ENCODE assay signal across 8 mouse cellular contexts in the genomic region with DNA sequence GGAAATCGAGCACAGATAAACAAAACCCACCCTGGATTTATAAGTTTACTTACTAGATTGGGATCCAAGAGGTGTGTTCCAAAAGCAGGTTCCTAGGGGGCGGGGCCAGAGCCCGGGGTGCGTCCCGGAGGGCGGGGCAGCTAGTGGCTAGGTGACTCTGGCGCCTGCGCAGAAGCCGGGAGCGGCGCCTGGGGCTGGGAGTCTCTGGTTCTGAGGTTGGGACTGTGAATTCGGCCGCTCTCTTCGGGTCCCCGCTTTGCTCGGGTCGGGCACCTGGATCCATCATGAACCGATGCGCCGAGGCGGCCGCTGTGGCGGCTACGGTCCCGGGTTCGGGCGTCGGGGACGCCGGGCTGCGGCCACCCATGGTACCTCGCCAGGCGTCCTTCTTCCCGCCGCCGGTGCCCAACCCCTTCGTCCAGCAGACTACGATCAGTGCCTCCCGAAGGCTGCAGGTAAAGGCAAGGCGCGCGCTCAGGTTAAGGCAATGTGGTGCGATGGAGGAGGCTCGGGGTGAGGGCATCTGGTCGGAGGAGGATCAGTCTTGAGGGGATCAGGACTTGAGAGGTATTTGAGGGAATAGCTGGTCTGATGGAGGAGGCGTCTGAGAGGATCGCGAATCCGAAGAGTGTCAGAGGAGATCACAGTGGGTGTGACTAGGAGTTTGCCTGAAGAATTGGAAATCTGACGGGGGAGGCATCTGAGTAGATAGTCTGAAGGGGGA. TPM values are rescaled to one million over a fixed set of nuclear protein-coding genes. Genes with fewer than 3 reads are reported as not detected.
A peak's percentile ranks its signal among the peaks of the same experiment; 100 is the strongest.
DNase-seq lines count a peak whose midpoint lies in the region; ATAC-seq lines count a peak whose summit lies in the region.

A gene (plus strand): TSS at position 169 of the 724 bp plus-strand sequence.

- intact Hi-C loops in left cerebral cortex, postnatal 14 days (cut with DNase I) = no loop called here

- H3K4me3 ChIP-seq in intestine, embryonic 14.5 days (ENCODE audit: low read depth, low read length) = peak within 1 kb of the TSS; percentile 48

- peak; percentile 82 for DNase-seq in adrenal gland, adult 2 months
- DNase-seq in embryo, embryonic 10 days (ENCODE audit: low spot score) = peak; percentile 68
- peak; percentile 26 for DNase-seq in gastrocnemius, postnatal 25 days
- DNase-seq in intestine, embryonic 14.5 days (ENCODE audit: low spot score) = peak; percentile 83
- DNase-seq in left cerebral cortex, postnatal 14 days (ENCODE audit: low spot score in 2 of 2) = peak; percentile 73 to 81
- DNase-seq in right cerebral cortex, adult 18-20 months = peak; percentile 85
- peak; percentile 47 for DNase-seq in urinary bladder, postnatal 10 days (ENCODE audit: low spot score)

- no peaks in the 10 kb centered on the region for H3K36me3 ChIP-seq in intestine, embryonic 14.5 days (ENCODE audit: control insufficient read depth, insufficient read depth, low read length)

- no peaks in the 10 kb centered on the region for H3K9me3 ChIP-seq in intestine, embryonic 14.5 days (ENCODE audit: control insufficient read depth, low read length)

- no peak within 1 kb of the TSS for H3K27ac ChIP-seq in intestine, embryonic 14.5 days (ENCODE audit: low read depth)

- ATAC-seq in intestine, embryonic 14.5 days (replicated peaks; ENCODE audit: low FRiP score, low TSS enrichment, low read depth) = peak; percentile 75
- peak; percentile 52 for ATAC-seq in megakaryocyte, adult 5-6 weeks (ENCODE audit: poor library complexity, severe bottlenecking)

- under 1% methylated on average over 50 of the region's 50 CpGs for WGBS in intestine, embryonic 14.5 days

- H3K9ac ChIP-seq in intestine, embryonic 14.5 days (ENCODE audit: low read length) = peak within 1 kb of the TSS; percentile 54

- no peaks in the 10 kb centered on the region for H3K27me3 ChIP-seq in intestine, embryonic 14.5 days (replicated peaks; ENCODE audit: control insufficient read depth, insufficient read depth, low read length)

- H3K4me1 ChIP-seq in intestine, embryonic 14.5 days (replicated peaks; ENCODE audit: control insufficient read depth, insufficient read depth, low read length) = peaks cover 34% of the 10 kb centered on the region

- H3K4me2 ChIP-seq in intestine, embryonic 14.5 days (ENCODE audit: low read length) = peak within 1 kb of the TSS; percentile 88

RNA-seq across cellular contexts. Expression of the gene that starts here (rescaled TPM):
- total RNA-seq in adrenal gland, adult 2 months (2021) = 10 to 100 TPM in 1 of 2 experiments, 1 to 10 TPM in 1; 3.1 to 15.5 TPM
- polyA plus RNA-seq in adrenal gland, adult 2 months (2012; rRNA removed) = 1.9 and 2.9 TPM in 2 replicates
- total RNA-seq in gastrocnemius, postnatal 25 days (2021) = under 1 TPM; 0.28 to 0.78 TPM
- 5.8 and 7.1 TPM in 2 replicates for polyA plus RNA-seq in intestine, embryonic 14.5 days (2014; fragmentation: Nextera tagmentation; extraction: Ambion mirVana)
- total RNA-seq in left cerebral cortex, postnatal 14 days (2021) = 10 to 100 TPM in 1 of 2 experiments, 1 to 10 TPM in 1; 8.3 to 11.1 TPM
- total RNA-seq in megakaryocyte, adult 5-6 weeks (2015) = 37.9 and 43.7 TPM in 2 replicates
- total RNA-seq in megakaryocyte, adult 5-6 weeks (2017) = 32.1 and 39.6 TPM in 2 replicates

Comparison
In these comparisons a context has a peak if more than half of its experiments do, and no peak if none do; other contexts are left out.
1. Peak in DNase-seq in gastrocnemius, postnatal 25 days; RNA of the gene not detected or under 1 TPM.
2. DNase-seq: peak in every context shown above with its lines; median percentile 85 in right cerebral cortex, adult 18-20 months; 83 in intestine, embryonic 14.5 days; 82 in adrenal gland, adult 2 months; 77 in left cerebral cortex, postnatal 14 days; 68 in embryo, embryonic 10 days; 47 in urinary bladder, postnatal 10 days; 26 in gastrocnemius, postnatal 25 days.